In genomic region chr14:30878958-30879571, GRCm38 (mm10) we compare ENCODE assay signal across 8 mouse cellular contexts. TPM values are rescaled to one million over a fixed set of nuclear protein-coding genes. Genes with fewer than 3 reads are reported as not detected.
DNase-seq lines count a peak whose midpoint lies in the region; ATAC-seq and TF ChIP-seq lines count a peak whose summit lies in the region.

Gene Mustn1 (plus strand): TSS chr14:30879200.

- peak; percentile 20; the same call in 1 of the 2 replicates for ATAC-seq in intestine, embryonic 14.5 days (replicated peaks; ENCODE audit: low FRiP score, low TSS enrichment, low read depth)
- no peak for ATAC-seq in megakaryocyte progenitor cell, adult 5-6 weeks (replicated peaks; ENCODE audit: poor library complexity)

- intact Hi-C loops in gastrocnemius, adult 2 months (cut with DNase I), result no loop called here

- no peaks in the 10 kb centered on the region for H3K27me3 ChIP-seq in intestine, embryonic 14.5 days (replicated peaks; ENCODE audit: control insufficient read depth, insufficient read depth, low read length)

- H3K4me3 ChIP-seq in gastrocnemius, adult 2 months, result peak within 1 kb of the TSS; percentile 73
- H3K4me3 ChIP-seq in intestine, embryonic 14.5 days (ENCODE audit: low read depth, low read length), result no peak within 1 kb of the TSS

- WGBS in intestine, embryonic 14.5 days, result 37% methylated on average over 11 of the region's 11 CpGs

- peaks cover 18% of the 10 kb centered on the region for H3K36me3 ChIP-seq in intestine, embryonic 14.5 days (ENCODE audit: control insufficient read depth, insufficient read depth, low read length)

- peak; percentile 20 to 39 for DNase-seq in layer of hippocampus, postnatal 10 days (ENCODE audit: low spot score in 2 of 2)
- DNase-seq in layer of hippocampus, adult 11-12 months (ENCODE audit: low spot score), result no peak
- DNase-seq in gastrocnemius, adult 2 months, result peak; percentile 68
- DNase-seq in intestine, embryonic 14.5 days (ENCODE audit: low spot score), result peak; percentile 57
- DNase-seq in lung, postnatal 10 days, result peak; percentile 90
- DNase-seq in retina, postnatal 1 day, result no peak
- no peak for DNase-seq in natural killer cell, adult 2 months (ENCODE audit: low spot score in 2 of 2)

- H3K4me1 ChIP-seq in intestine, embryonic 14.5 days (replicated peaks; ENCODE audit: control insufficient read depth, insufficient read depth, low read length), result peaks cover 7% of the 10 kb centered on the region

- TF ChIP-seq CTCF in gastrocnemius, adult 2 months (IDR thresholded peaks at IDR 0.05), result no peak

- H3K9me3 ChIP-seq in intestine, embryonic 14.5 days (ENCODE audit: control insufficient read depth, low read length), result no peaks in the 10 kb centered on the region

- peak within 1 kb of the TSS; percentile 97 for H3K27ac ChIP-seq in gastrocnemius, adult 2 months
- H3K27ac ChIP-seq in intestine, embryonic 14.5 days (ENCODE audit: low read depth), result peak within 1 kb of the TSS; percentile 70

- no peak within 1 kb of the TSS for H3K4me2 ChIP-seq in intestine, embryonic 14.5 days (ENCODE audit: low read length)

- no peak within 1 kb of the TSS for H3K9ac ChIP-seq in intestine, embryonic 14.5 days (ENCODE audit: low read length)

RNA-seq across cellular contexts. Expression of gene Mustn1, which starts in this region (rescaled TPM):
- total RNA-seq in layer of hippocampus, postnatal 10 days (2021), result 1 to 10 TPM; 2.4 to 2.7 TPM
- total RNA-seq in gastrocnemius, adult 2 months (2021), result 10 to 100 TPM; 53.6 to 65.4 TPM
- polyA plus RNA-seq in intestine, embryonic 14.5 days (2014; fragmentation: Nextera tagmentation; extraction: Ambion mirVana), result 6.6 TPM in 2 replicates
- total RNA-seq in megakaryocyte progenitor cell, adult 5-6 weeks (2015), result 0.47 and 0.49 TPM in 2 replicates
- 0.27 and 0.50 TPM in 2 replicates for total RNA-seq in megakaryocyte progenitor cell, adult 5-6 weeks (2017)

Comparison
In these comparisons a context has a peak if more than half of its experiments do, and no peak if none do; other contexts are left out.
1. RNA of gene Mustn1 (total RNA-seq): 53.6 to 65.4 TPM in gastrocnemius, adult 2 months; 2.4 to 2.7 TPM in layer of hippocampus, postnatal 10 days and 0.27 to 0.50 TPM in megakaryocyte progenitor cell, adult 5-6 weeks; every median in the first group is over 10 times any median in the second.
2. DNase-seq: peak in layer of hippocampus, postnatal 10 days (2 of 2), gastrocnemius, adult 2 months (single experiment), intestine, embryonic 14.5 days (single experiment) and lung, postnatal 10 days (single experiment); none in layer of hippocampus, adult 11-12 months (single experiment), retina, postnatal 1 day (single experiment) and natural killer cell, adult 2 months (0 of 2).